Mouse (Mus musculus): ENCODE results near the gene Nhlrc1.

Gene Nhlrc1

GRCm38 (mm10) chr13:47014334-47015194 is at the start of gene Nhlrc1:
Gene Nhlrc1 (minus strand): TSS chr13:47014850.
- DNase-seq = peak; percentile 82

- DNase-seq = no peak
Observed at GRCm38 (mm10) chr13:47063985-47064760, 49.5 kb upstream of the Nhlrc1 start.

DNA sequence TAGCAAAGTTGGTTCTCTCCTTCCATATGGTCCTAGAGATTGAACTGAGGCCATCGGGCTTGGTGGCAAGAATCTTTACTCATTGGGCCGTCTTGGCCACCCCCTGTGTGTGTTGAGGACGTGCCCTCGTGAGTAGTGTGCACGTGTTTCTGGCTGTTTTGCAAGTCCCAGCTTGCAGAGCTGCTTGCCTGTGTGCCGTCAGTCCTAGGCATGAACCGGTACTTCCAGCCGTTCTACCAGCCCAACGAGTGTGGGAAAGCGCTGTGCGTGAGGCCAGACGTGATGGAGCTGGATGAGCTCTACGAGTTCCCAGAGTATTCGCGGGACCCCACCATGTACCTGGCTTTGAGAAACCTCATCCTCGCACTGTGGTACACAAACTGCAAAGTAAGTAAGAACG is 48.1 kb upstream of the Nhlrc1 start:
- no peak for DNase-seq

- no peak for DNase-seq
Observed at GRCm38 (mm10) chr13:47056781-47057180, 42.1 kb upstream of the Nhlrc1 start.

- no peak for DNase-seq
Observed at GRCm38 (mm10) chr13:47056126-47056525, 41.5 kb upstream of the Nhlrc1 start.

GRCm38 (mm10) chr13:47053971-47054370 is 39.3 kb upstream of the Nhlrc1 start:
- DNase-seq = no peak

DNA sequence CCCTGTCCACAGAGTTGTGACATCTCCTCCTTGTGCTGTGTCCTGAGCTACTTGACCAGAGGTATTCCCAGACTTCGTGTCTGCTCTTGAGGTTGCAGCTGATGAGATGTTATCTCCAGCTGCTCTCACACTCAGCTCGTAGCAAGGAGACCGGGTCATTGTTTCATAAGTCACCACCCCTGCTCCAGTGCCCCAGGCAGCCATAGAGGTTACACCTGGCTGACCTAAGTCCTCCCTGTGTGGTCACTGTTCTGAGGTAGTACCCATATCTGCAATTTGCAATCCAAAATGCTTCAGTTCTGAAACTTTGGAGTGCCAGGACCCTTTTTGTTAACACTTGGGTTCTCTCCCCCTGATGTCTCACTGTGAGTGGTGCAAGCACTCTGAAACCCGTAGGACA is 35.4 kb upstream of the Nhlrc1 start:
- DNase-seq = no peak

- DNase-seq = no peak
Observed at GRCm38 (mm10) chr13:47047996-47048395, 33.3 kb upstream of the Nhlrc1 start.

- no peak for DNase-seq
Observed at GRCm38 (mm10) chr13:47044617-47044947, 29.9 kb upstream of the Nhlrc1 start, which contains the start of gene Tpmt. Gene Tpmt (minus strand): TSS chr13:47044737.

- peak; percentile 51 for DNase-seq
Observed at GRCm38 (mm10) chr13:47043833-47044616, 29.4 kb upstream of the Nhlrc1 start.

GRCm38 (mm10) chr13:47043030-47043680 is 28.5 kb upstream of the Nhlrc1 start, which contains the start of gene Kdm1b:
Gene Kdm1b (plus strand): TSS chr13:47043499.
- DNase-seq = peak; percentile 98

DNA sequence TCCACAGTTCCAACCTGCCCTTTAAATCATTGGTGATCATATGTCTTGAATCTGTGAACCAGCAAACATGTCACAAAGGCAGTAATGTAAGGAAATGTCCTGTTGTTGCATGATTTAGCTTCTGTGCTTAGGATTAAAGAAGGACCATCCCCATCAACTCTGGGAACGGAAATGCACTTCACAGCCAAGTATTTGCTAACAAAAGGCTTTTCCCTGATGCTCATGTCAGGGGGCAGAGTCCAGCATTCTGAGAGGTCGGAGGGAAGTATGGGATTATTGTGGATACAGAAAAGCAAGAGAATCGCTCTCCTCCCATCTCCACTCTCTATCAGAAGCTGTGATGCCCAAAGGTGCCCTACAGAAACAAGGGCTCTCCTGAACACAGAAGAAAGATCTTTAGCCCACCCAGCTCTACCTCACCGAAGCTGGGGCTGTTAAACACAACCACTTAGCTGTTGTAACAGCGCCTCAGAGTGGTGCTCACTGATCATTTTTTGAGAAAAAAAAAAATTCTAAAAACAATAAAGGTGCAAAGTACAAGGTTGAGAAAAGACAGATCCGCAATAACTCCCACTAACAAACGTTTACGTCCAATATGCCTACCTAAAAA is 27.5 kb upstream of the Nhlrc1 start:
- no peak for DNase-seq

GRCm38 (mm10) chr13:47040061-47040460 is 25.4 kb upstream of the Nhlrc1 start:
- DNase-seq = no peak

- DNase-seq = no peak
Observed at GRCm38 (mm10) chr13:47037946-47038345, 23.3 kb upstream of the Nhlrc1 start.

DNA sequence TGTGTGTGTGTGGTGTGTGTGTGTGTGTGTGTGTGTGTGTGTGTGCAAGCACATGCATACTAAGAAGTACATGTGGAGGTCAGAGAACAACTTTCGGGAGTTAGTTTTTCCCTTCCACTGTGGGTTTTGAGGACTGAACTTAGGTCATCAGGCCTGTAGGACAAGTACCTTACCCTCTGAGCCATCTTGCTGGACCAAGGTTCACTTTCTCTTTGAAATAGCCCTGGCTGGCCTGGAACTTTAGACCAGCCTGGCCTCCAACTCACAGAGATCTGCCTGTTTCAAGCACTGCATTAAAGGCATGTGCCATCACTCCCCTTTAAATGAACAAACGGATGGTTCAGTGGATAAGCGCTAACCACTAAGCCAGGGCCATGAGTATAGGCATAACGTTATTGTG is 19.0 kb upstream of the Nhlrc1 start:
- DNase-seq = no peak

GRCm38 (mm10) chr13:47030376-47031107 is 15.9 kb upstream of the Nhlrc1 start:
- no peak for DNase-seq

- DNase-seq = no peak
Observed at GRCm38 (mm10) chr13:47020798-47021197, 6.1 kb upstream of the Nhlrc1 start.

DNA sequence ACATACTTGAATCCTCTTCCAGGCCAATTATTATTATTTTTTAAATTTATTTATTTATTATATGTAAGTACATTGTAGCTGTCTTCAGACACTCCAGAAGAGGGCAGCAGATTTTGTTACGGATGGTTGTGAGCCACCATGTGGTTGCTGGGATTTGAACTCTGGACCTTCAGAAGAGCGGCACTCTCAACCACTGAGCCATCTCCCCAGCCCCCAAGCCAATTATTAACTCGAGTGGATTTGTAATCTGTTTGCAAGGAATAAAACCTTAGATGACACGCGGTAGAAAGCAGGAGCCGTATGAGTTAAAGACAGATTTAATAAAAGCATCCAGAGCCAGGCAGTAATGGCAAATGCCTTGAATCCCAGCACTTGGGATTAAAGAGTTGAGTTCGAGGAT is 5.1 kb upstream of the Nhlrc1 start:
- no peak for DNase-seq

GRCm38 (mm10) chr13:47017259-47017658 is 2.6 kb upstream of the Nhlrc1 start:
- peak; percentile 38 for DNase-seq

DNA sequence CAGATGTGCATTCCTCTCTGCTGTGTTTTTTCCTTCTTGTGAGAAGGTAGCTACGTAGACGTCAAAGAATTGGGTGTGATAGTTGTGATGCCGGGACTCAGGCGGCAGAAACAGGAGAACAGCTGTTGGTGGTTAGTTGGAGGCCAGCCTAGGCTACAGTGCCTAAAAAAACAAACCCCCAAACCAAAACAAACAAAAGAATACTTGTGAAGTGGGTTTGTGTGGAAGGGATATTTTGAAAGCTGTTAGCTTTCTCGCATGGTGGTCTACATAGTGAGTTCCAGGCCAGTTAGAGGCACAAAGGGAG is 498 bp upstream of the Nhlrc1 start:
- no peak for DNase-seq

DNA sequence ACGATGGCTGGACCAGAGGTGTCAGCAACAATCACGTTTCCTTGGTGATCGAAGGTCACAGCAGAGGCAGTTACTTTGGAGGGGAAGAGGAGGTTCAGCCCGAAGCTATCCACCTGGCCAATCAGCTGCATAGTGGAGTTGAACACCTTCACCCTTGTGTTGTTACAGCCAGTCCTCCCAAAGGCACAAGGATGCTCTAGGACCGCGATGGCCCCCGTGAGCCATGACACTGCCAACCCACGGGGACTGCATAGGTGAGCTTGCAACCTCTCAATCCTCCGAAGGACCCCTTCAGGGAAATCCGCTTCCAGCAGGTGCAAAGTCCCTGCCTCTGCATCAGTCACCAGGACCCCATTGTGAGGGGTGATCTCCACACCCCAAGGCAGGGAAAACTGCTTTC is 910 bp downstream of the Nhlrc1 start:
- DNase-seq = no peak

DNA sequence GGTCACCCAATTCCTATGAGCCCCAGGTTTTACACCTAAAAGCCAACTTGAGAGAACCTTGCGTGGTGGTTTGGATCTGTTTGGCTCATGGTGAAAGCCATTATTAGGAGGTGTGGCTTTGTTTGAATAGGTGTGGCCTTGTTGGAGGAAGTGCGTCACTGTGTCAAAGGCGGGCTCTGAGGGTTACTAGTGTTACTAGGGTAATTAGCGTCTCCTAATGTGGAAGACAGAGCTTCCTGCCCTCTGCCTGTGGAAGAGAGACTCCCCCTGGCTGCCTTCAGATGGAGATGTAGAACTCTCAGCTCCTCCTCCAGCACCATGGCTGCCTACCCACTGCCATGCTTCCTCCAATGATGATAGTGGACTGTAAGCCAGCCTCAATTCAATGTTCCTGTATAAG is 13.1 kb downstream of the Nhlrc1 start:
- DNase-seq = no peak
